Mouse (Mus musculus) adrenal gland, postnatal 14 days (tissue): ENCODE data around the gene Rtn4rl1. TPM values are rescaled to one million over a fixed set of nuclear protein-coding genes. Genes with fewer than 3 reads are reported as not detected.
"Not testable (repeated sequence)": the region's sequence is repeated elsewhere in the genome, so short reads cannot be mapped to it uniquely, and the experiment has no call there.

Experiments used
- DNase-seq: peaks from one replicate; pipeline ENCODE4 v3.0.0; 2021; ENCODE audit warnings: mixed read lengths
- total RNA-seq: library from RNA; stranded (reverse); gene quantifications from 2 replicates; pipeline ENCODE4 v1.2.3, GENCODE M21; 2021

Gene Rtn4rl1
- total RNA-seq, 1 experiment from 2014 or later: 29.5 TPM

DNA sequence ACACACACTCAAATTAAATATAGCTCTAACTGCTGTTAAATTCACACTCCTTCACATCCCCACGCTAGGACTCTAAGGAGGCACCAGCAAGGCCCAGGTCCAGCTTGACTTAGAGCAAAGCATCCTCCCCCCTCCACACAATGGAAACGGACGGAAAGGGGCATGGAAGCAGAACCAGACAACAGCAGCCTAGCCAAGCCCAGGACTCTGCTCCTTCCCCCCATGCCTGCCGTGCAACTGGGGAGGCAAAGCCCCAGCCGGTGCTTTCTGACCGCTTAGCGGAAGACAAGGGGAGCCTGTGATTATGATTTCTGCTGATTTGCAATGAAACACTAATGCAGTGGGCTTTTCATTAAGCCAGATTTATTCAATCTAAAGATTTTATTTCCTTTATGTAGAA is 84.5 kb downstream of the Rtn4rl1 start:
- no peak for DNase-seq

DNA sequence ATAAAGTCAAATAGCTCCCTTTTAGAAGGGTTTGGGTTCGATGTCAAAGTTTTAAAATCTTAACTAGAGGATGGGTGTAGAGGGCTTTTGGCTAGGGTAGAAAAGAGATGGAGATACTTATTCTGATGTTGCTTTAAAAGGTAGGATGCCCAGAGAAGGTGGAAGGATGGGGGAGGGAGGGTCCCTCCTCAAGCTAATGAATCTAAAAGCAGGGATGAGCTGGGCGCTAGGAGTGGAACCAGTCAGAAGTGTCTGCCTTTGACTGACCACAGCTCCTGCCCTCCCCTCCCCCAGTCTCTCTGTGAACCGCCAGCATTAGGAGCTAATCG is 85.4 kb downstream of the Rtn4rl1 start:
- DNase-seq: no peak

DNA sequence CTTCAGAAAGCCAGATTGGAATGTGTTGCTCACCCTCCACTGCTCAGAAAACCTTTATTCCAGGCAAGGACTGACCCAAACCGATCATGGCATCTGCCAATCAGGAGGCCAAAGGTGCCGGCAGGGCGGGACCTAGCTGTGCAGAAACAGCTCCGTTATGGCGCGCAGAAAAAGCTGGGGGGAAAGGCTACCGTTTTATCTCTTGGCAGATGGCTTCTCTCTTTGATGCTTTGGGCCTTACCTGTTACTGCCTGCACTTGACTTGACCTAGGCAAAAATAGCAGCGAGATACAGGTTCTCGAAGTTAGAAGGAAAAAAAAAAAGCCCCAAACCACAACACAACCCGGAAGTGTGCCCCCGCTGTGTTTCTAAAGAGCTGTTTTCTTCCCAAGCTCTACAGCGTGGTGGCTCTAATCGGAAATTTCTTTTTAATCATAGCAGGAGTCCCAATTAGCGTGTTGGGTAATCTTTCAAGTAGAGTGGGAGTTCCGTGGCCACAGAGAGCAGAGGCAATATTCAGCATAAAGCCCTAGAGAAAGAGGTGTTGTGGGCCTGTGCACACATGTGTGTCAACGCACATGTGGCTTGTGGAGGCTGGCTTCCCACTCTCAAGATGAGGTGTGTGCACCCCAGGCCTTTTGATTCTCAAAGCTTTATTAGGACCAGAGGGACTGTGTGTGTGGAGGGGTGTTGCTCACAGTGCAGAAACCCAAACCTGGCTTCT is 85.9 kb downstream of the Rtn4rl1 start:
- peak; percentile 63 for DNase-seq

DNA sequence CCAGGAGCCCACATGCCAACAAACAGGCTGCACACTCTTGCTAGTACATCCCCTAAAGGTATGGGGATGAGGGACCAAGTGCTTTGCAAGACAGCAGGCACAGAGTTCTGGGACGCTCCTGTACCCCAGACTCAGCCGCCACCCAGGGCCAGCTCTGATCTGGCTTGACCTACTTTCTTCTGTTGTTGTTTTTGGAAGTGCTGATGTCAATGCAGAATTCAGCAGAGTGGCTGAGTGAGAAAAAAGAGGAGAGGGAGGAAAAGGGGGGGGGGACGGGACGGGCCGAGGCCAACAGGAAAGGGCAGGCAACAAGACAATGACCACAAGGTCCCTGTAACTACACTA is 86.5 kb downstream of the Rtn4rl1 start:
- DNase-seq: peak; percentile 5

DNA sequence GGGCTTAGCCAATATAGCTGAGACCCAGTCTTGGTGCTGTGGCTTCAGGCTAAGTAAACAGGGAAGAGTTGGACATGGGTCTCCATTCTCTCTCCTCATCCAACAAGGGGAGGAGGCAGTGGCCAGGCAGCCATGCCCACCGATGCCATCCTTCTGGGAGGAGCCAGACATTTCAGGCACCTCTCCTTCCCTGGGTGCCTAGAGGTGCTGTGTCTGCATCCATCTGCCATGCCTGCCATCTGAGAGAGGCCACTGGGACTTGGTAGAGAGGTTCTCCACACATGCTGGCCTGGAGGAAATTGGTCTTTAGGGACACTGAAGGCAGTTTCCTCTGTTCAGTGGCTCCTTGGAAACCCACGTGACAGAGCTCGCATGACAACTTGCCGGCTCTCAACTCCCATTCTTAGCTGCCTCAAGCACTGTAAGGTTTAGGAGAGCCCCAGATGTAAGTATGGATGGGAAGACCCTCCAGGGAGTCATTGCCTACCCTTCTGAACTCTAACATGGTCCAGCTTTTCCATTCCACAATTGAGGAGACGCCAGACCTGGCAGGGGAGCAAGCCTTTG is 86.9 kb downstream of the Rtn4rl1 start:
- peak; percentile 17 for DNase-seq

DNA sequence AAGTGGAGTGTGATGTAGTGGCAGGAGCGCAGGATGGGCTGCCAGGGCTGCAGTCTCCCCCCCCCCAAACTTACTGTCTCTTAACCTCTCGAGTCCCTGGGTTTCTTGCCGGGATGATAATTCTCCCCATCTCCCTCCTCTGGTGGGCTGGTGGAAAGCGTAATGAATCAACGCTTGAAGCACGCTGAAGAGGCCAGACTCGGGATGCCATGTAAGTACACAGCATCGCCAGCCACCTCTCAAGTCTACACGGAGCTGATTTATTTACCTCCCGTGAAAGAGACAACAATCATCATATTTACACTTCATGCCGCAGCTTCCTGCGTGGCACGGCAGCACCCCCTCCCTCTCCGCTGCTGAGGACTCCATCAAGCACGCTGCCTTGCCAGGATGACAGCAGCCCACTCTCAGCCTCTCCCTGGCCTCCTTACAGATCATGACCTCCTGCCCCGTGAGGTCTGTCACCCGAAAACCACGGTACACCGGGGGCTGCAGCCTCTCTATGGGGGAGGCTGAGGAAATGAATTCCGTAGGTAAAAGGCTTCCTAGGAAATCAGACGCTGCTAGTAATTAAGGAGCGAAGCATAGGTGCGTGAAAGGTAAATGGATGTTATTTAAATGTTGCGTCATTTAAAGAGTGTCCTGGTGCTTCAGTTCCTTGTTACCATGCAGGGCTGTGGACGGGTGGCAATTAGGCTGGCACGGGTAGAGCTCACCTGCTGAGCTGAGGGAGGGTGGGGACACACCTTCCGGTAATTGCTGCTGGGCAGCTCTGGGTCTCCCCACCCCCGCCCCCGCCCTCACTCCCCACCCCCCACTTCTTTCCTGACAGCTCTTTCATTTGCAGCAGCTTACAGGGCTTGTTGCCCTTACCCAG is 88.0 kb downstream of the Rtn4rl1 start:
- DNase-seq: no peak

DNA sequence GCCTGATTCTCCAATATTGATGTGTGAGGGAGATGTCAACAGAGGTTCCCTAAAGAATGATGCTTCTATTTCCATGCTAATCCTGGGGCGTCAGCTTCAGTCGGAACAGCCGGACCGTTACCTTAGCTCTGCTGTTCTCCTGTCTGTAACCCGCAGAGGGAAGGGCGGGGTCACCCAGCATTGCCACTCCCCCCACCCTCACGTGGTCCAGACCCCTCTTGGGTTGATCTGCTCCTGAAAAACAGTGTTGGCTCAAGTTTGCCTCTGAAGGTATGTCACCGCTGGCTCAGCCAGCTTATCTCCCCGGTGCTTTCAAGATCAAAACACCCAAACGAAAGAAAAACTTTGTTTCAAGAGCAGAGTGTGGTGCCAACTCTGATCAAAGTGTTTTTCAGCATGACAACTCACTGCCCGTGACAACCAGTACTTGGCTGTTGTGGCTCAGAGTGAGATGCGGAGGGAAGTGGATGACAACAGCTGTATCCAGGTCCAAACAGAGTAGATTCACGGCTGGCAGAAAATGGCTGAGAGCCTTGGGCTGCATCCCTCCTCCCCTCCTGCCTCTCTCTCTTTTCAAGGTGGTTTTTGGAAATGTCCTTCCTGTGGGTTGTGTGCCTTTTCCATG is 89.0 kb downstream of the Rtn4rl1 start:
- peak; percentile 77 for DNase-seq

DNA sequence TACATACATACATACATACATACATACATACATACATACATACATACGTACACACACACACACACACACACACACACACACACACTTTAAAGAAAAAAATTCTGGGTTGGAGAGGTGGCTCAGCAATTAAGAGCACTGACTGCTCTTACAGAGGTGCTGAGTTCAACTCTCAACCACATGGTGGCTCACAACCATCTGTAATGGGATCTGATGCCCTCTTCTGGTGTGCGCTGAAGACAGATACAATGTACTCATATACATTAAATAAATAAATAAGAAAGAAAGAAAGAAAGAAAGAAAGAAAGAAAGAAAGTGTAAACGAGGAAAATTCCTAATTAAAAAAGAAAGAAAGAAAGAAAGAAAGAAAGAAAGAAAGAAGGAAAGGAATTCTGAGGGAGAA is 90.2 kb downstream of the Rtn4rl1 start:
- not testable (repeated sequence) for DNase-seq

DNA sequence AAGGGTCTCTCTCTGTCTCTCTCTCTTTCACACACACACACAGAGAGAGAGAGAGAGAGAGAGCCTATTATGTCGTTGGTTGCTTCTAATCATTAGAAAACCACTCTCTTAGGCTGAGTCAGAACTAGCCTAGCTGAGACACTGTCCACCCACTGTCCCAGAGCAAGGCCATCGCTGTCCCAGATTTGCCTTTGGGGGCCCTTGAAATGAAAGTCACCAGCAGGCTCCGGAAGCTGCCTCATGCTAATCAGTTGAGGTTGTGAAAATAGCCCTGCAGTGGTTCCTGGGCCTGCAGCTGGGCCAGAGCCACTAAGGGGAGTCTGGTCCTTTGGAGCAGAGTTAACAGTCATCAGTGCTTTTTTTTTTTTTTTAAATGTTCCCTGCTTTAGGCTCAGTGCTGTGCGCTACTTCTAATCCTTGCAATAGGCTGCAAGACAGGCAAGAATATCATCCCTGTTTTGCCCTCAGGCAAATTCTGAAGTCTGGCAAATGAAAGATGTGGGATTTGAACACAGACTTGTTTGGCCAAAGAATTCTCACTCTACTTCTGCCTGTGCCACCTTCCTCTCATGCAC is 92.4 kb downstream of the Rtn4rl1 start:
- DNase-seq: peak; percentile 77

DNA sequence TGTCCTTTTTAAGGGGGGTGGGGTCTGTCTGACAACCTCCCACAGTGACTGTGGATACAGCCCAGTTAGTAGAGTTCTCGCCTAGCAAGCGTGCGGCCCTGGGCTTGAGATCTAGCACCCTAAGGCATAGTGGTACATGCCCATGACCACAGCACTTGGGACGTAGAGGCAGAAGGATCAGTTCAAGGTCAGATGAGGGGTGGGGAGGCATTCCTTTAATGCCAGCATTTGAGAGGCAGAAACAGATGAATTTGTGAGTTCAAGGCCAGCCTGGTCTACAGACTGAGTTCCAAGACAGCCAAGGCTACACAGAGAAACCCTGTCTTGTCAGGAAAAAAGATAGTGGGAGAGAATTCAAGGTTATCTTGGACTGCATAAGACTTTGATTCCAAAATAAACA is 93.3 kb downstream of the Rtn4rl1 start:
- DNase-seq: no peak

DNA sequence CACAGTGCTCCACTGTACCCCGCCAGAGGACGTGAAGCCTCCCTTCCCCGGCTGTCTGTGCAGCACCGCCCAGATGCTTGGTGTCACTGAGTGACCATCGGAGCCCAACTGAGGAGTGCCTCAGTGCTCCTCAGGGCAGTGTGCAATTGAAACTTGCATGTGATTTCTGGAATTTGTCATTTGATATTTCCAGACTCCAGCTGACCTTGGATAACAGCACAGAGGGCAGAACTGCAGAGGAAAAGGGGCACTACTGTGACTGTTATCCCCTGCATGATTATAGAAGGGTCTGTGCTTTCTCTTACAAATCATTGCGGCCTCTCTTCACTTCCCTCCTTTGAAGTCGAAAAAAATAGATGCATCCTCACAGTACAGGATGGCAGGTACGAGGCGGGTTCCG is 94.4 kb downstream of the Rtn4rl1 start:
- DNase-seq: no peak

DNA sequence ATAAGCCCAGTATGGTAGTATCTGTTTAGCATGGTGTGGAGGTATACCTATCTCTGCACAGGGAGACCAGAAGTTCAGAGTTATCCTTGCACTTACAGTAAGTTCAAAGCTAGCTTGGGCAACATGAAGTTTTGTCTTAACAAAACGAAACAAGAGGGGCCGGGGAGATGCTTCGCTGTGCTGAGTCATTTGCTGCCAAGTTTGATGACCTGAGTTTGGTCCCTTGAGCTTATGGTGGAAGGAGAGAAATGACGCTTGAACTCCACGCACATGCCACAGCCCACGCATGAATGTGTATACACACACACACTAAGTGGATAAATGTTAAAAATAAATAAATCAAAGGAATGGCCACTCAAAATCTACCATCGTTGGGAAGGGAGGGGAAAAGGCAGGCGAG is 94.9 kb downstream of the Rtn4rl1 start:
- no peak for DNase-seq

DNA sequence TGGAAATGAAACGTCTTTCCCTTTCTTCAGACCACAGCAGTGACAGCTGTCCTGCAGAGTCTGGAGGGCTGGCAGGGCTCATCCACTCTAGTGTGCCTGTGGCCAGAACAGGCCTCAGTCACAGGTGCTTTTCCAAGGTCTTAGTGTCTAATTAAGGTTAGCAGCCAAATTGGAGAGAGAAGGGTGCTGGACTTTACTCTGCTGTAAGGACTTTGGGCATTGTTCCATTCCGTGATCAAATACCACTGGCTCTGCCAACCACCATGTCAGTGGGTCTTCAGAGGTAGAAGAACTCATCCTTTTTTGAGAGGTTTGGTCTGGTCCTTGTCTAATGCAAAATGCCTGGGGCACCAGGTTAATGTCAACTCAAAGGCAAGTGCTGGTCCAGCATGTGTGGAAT is 95.5 kb downstream of the Rtn4rl1 start:
- no peak for DNase-seq

DNA sequence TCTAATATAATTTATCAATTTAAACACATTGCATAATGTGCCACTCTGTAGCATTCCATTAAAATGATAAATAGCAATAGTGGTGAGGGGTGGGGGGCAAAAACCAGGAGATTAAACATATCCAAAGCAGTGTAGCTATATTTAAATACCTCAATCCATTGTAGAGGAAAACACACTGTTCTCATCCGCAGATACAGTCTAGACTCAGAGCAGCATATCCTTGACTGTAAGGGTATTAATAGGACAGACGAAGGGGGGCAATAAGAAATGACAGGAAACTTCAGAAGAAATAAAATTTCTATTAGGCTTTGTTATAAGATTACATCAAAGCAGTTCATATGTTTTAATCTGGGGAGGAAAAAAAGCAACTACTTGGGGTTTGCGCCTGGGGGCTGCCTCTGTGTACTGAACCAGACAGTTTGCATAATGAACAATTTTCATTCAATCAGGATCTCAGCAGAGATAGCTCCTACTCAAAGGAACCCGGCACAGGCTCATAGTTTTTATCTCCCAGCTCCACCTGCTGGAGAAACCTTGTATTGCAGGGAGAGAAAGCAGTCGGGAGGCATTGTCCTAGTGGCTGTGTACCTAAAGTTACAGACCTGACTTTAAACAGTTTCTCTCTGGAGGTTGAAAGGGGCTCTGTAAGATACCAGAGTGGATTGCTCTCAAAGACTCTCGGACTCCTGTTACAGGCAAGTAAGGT is 97.1 kb downstream of the Rtn4rl1 start:
- DNase-seq: peak; percentile 90

DNA sequence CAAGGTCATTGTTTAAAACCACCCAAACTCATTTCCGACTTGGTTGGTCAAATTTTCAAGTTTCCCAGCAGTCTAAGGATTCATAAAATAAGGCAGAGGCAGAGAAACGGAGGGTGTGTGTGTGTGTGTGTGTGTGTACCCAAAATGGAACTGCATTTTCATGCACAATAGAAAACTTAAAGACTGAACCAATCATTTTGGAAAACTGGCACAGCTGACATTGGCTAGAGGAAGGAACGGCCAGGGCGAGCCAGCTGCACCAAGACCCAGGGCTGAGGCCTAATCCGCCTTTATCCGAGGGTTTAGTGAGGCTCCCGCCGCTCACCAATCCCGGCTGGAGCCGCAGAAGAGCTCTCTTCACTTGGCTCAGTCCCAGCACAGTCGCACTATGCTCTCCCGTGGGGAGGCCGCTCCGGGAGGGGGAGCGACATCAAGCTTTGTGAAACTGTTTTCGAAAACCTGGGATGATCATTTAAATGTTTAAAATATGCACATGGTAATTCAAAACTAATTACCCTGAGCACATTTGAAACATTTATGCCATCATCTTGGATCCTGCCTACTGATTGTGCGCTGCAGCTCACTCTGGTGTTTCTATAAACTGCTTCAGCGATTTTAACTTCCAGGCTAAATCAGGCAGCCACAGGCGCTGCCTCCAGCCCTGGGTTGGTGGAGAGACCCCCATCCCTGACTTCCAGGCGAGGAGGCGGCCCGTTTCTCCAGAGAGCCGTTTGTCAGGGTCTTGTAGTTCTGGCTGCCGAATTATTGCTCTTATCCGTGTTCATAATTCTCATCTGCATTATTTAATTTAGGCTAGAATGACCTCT is 98.0 kb downstream of the Rtn4rl1 start:
- DNase-seq: peak; percentile 32

DNA sequence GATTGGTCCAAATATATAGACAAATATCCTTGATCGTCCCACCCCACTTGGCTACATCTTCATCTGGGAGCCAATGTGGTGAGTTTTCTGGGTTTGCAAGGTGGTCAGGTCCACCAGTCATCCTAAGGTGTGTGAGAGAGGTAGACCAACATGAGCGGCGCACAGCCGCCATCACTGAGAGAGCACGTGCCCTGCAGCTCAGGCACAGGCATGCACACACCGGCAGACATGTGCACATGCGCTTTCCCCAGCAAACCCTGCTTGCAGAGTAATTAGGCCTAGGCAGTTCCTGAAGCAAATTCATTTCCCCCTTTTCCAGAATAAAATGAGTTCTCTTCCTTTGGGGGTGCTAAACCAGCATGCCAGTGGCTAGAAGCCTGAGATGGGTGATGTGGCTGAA is 98.7 kb downstream of the Rtn4rl1 start:
- no peak for DNase-seq

DNA sequence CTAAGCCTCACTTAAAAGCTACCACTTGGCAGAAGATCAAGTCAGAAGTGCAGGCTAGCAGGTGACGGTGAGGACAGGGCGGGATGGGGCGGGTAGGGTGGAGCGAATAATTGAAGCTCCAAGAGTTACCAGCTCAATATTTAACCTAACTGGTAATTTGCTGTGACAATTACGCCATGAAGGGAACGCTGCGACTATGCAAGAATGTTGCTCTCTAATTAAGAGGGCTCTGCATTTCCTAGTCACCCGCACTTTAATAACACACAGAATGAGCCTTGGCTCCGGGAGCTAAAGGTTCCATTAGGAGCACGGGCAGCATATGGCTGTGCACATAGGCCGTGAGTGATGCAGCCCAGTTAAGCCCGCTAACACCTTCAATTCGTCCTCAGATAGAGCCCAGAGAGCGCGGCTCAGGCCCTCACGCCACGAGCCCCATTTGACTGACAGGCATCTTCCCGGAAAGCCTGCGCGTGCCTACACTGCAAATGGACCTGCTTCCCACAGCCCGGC is 100.3 kb downstream of the Rtn4rl1 start:
- no peak for DNase-seq

DNA sequence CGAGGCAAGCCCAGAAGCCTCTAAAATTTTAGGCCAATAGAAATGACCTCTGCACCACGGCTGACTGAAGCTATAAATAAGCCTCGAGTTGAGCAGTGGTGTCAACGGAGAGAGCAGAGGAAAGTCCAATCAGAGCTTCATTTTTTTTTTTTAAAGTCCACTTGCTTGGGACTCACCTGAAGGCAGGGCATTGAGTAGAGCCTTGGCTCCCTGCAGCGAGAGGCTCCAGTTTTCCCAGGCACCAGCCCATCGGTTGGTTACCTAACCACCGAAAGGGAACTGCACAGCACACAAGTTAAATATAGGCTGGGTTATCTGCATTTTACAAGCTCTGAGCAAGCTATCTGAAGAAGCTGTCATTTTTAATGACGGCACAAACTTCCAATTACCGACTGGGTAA is 101.3 kb downstream of the Rtn4rl1 start:
- no peak for DNase-seq

DNA sequence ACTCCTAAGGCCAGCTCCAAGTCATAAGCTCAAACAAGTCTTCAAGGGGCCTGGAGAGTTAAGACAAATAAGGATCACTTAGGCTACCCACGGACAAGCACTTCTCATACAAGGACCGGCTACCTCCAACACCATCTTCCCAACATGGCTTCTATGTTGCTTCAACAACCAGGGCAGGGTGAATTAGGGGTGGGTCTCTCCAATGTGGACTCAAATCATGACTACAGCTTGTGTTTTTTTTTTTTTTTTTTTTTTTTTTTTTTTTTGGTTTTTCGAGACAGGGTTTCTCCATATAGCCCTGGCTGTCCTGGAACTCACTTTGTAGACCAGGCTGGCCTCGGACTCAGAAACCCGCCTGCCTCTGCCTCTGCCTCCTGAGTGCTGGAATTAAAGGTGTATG is 102.0 kb downstream of the Rtn4rl1 start:
- DNase-seq: not testable (repeated sequence)

DNA sequence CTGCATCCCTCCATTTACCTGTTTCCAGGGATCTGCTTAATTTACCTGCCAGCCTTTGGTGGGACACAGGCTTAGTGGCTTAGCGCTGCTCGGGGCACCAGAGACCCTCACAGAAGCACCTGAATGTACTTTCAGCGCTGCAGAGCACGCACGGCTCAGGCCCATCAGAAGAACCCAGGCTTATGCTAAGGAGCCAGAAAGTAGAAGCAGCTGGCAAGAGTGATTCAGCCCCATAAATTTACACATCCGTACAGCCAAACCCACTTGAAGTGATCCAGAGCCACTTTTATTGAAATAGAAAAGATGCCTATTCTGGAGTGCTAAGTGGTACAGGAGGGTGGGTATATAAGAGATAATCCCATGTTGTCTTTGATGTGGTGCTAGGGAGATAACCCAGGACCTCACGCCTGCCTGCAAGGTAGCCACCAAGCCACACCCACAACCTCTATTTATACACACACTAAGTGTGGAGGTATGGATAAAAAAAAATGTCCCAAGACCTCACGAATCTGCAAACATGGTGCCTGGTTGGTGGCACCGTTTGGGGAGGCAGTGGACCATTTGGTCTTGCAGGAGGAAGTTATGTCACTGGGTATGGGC is 102.9 kb downstream of the Rtn4rl1 start:
- no peak for DNase-seq

DNA sequence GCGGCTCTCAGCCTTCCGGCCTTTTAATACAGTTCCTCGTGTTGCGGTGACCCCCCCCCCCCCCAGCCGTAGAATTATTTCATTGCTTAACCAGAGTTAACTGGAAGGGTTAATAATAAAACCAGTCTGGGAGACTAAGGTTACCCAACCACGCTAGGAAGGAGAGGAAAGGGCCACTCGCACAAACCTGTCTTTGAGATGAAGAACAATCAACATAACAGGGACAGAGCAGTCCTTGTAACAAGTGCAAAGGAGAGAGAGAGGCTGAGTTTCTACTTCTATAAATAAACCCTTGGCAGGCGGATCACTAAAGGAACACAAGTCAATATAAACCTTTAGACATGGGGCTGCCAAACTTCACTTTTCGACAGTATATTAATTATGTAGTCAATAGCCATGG is 104.0 kb downstream of the Rtn4rl1 start:
- no peak for DNase-seq
